Mouse (Mus musculus) CD8-positive naive resting alpha-beta T cell, adult 2 months (primary cell): ENCODE results near the gene Mrm3.
A peak's percentile ranks its signal among the peaks of the same experiment; 100 is the strongest.
"Not testable (repeated sequence)": the region's sequence is repeated elsewhere in the genome, so short reads cannot be mapped to it uniquely, and the experiment has no call there.

Experiments
- DNase-seq, 2 experiments: peaks; one replicate each; pipeline ENCODE4 v3.0.0; 2022; ENCODE audit warnings: low read depth in 2 of 2, low spot score in 2 of 2

The Mrm3 gene

GRCm38 (mm10) chr11:76242901-76243810, at the start of gene Mrm3, which contains the start of gene Glod4:
Mrm3 (plus strand) TSS chr11:76243715.
Glod4 (minus strand) TSS chr11:76243725.
- DNase-seq = peak; percentile 75 to 84

- DNase-seq = no peak
Observed at GRCm38 (mm10) chr11:76196275-76196976, 47.1 kb upstream of the Mrm3 start.

GRCm38 (mm10) chr11:76196977-76197469, 46.5 kb upstream of the Mrm3 start:
- DNase-seq = no peak

DNA sequence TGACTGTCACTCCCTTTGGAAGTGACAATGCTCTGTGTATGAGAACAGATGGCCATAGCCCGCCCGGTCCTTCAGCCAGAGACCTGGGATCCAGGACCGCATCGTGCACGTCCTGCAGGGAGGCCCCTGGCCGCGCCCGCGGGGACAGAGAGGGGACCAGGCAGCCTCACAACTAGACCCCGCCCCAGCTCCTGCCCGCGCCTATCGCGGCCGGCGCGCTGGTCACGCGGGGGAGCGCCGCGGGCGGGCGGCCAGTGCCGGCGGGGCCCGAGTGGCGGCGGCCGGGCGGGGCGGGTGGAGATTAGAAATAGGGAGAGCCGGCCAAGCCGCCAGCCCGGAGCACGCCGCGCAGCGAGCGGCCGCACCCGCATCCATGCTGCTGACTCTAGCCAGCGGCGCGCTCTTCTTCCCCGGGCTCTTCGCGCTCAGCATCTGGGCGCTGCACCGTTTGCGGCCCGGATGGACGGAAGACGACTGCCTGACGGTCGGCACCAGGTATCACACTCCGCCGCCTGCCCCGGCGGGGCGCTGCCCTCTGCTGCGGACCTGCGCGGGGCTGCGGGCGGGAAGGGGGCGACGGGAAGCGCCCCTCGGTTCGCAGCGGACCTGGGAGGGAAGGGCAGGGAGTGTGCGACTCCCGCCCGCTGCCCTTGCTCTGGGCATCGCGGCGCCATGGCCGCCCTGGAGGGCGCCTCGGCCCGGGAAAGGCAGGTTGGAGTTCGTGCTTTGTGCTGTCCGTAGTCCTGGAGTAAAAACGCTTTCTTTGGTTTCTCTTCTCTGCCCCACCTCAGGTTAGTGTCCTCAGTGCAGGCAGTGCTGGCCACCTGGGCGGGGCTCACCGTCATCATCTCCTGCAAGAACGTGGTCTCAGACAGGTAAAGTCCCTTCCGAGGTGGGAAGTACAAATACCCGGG, 41.5 kb upstream of the Mrm3 start:
- DNase-seq = peak; percentile 10 to 28

GRCm38 (mm10) chr11:76206793-76207192, 36.7 kb upstream of the Mrm3 start:
- no peak for DNase-seq

- DNase-seq = no peak
Observed at GRCm38 (mm10) chr11:76210228-76210985, 33.1 kb upstream of the Mrm3 start.

GRCm38 (mm10) chr11:76211595-76211994, 31.9 kb upstream of the Mrm3 start:
- DNase-seq = not testable (repeated sequence)

DNA sequence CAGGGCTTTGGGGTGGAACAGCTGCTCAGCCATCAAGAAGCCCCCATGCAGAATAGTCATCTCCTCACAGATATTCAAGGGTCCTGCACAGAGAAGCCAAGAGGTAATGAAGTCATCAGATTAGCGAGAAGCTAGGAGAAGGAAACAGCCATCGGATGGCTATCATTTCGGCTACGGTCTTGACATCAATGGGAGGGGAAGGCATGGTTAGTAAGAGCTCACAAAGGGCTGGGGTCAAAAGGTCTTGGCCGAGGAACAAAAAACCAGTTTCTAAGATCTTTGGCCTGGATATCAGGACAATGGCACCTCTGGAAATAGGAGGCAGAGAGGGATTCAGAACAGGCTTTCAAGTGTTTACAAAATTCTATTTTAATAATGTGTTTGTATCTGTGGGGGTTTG, 29.7 kb upstream of the Mrm3 start:
- no peak for DNase-seq

DNA sequence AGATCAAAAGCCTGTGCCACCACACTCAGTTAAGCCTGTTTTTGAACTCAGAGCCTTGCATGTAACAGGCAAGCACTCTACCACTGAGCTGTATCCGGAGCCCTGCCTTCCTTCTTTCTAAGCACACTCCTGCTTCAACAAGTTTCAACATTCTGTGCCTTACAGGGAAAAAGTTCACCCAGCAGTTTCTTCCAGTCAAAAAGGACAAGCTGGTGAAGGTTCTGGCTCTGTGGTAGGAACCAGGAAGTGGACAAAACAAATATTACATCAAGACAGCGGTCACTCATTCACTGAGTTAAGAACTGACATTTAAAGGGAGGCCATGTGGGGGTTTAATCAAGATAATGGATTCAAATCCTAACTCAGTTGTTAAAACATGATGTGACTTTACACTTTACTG, 28.5 kb upstream of the Mrm3 start:
- DNase-seq = no peak

DNA sequence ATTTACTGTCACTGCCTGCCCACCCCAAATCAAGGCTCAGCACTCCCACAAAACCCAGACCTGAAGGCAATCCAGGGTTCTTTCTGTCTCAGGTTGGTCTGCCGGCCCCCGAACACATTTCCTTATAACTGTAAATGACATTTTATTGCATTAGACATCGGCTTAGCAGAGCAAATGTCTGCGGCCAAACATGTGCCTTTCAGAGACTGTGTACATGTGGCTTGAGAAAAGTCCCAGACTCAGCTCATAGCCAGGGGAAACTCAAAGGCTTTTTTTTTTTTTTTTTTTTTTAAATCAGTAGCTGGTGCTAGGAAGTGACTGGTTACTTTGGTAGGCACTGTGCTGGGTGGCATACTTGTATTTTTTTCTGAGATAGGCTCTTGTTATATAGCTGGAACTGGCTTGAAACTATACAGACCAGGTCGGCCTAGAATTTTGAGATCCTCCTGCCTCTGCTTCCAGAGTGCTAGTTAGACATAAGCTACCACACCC, 27.4 kb upstream of the Mrm3 start:
- no peak for DNase-seq

DNA sequence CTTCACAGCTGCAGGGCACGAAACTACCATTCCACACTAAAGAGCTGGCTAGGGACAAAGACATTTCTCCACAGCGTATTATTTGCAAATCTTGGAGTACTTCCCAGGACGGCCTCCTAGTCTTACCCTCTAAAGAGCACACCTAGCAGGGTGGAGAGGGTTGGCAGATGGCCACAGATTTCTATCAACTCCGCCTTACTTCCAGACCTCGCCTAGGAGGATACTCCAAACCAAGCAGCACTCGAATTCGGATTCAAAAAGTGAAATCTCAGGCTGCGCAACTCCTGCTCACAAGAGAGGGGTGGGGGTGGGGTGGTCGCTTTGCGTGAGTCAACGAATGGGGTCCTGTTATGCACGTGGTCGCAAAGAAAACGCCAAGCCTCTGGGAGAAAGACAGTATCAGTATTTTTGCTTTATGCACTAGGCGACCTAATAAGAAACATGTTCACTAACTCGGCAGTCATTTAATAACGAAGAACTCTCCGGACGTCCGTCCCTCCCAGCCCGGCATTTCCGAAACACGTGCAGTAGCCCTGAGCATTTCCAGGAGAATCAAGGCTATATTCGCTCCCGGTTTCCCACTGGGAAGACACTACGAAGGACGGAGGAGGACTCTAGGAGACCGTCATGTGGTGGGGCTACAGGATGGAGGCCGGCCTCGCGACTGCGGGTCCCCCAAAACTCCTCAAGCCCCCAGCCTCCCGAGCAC, 26.7 kb upstream of the Mrm3 start:
- DNase-seq = no peak

- peak; percentile 97 to 98 for DNase-seq
Observed at GRCm38 (mm10) chr11:76217390-76217800, 26.1 kb upstream of the Mrm3 start, which contains the start of the genes Dbil5 and Gemin4. Dbil5 (plus strand) TSS chr11:76217608. Gemin4 (minus strand) TSS chr11:76217664.

- DNase-seq = no peak
Observed at GRCm38 (mm10) chr11:76224631-76225030, 18.9 kb upstream of the Mrm3 start.

- no peak for DNase-seq
Observed at GRCm38 (mm10) chr11:76225051-76225450, 18.5 kb upstream of the Mrm3 start.

DNA sequence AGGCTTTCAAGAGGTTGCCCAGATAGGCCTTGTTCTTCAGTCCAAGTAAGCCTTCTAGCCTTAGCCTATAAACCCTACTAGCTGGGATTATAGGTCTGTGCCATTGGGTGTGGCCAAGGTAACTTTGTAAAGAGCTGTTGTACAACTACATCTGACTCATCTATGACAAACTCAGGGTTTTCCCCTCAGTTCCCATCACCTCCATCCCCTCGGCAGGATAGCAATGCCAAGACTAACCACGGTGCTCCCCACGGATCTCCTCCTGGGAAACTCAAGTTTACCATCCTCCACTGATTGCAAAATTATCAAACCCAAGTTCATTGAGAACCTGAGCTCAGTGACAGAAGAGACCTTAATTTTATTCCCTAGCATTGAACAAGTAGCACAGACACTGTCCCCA, 7.4 kb upstream of the Mrm3 start:
- DNase-seq = no peak

- DNase-seq = no peak
Observed at GRCm38 (mm10) chr11:76239750-76240149, 3.8 kb upstream of the Mrm3 start.

- no peak for DNase-seq
Observed at GRCm38 (mm10) chr11:76243811-76244546, 464 bp downstream of the Mrm3 start.

DNA sequence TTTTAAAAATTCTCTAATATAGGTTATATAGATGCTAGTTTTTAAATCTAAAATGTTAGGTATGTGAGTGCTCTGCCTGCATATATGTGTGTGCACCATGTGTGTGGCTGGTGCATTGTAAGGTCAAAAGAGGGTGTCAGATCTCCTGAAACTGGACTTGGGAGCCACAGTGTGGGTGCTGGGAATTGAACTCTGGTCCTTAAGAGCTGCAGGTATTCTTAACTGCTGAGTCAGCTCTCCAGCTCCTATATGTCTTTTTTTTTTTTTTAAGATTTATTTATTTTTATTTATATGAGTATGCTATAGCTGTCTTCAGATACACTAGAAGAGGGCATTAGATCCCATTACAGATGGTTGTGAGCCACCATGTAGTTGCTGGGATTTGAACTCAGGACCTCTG, 2.9 kb downstream of the Mrm3 start:
- no peak for DNase-seq

DNA sequence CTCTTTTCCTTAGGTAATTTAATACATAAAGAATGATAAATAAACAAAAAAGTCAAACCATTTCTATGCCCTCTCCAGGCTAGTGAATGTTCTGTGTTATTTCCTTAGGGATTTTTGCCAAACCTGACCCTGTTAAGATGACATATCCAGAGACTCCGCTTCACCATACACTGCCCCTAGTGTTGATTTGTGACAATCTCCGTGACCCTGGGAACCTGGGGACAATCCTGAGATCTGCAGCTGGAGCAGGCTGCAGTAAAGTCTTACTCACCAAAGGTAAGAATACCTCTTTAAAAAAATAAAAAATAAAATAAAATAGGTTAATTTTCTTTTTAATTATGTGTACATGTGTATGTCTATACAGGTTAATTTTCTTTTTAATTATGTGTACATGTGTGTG, 3.7 kb downstream of the Mrm3 start:
- no peak for DNase-seq
